Comparison of ENCODE assay signal across 8 mouse cellular contexts in genomic region chr9:28336511-28337208, GRCm38 (mm10).
DNase-seq lines count a peak whose midpoint lies in the region; ATAC-seq lines count a peak whose summit lies in the region.

No protein-coding gene starts in this region.

- no peak overlapping the region for H3K4me2 ChIP-seq in hindbrain, embryonic 11.5 days (replicated peaks; ENCODE audit: low read depth, low read length)
- H3K4me2 ChIP-seq in hindbrain, embryonic 13.5 days, result peak overlapping the region; percentile 38
- peak overlapping the region; percentile 16 for H3K4me2 ChIP-seq in midbrain, embryonic 12.5 days (replicated peaks)

- DNase-seq in hindbrain, embryonic 11.5 days (ENCODE audit: low spot score), result no peak
- no peak for DNase-seq in hindbrain, embryonic 10.5 days (ENCODE audit: low spot score)
- DNase-seq in embryo, embryonic 9.5 days (ENCODE audit: extremely low spot score), result peak; percentile 9
- DNase-seq in yolk sac, embryonic 10.5 days (ENCODE audit: low spot score), result no peak
- DNase-seq in adrenal gland, adult (ENCODE audit: inconsistent age in 2 of 2, low spot score in 1 of 2), result no peak

- no peaks in the 10 kb centered on the region; the same call in 1 of the 2 replicates for H3K4me1 ChIP-seq in hindbrain, embryonic 11.5 days (replicated peaks; ENCODE audit: control insufficient read depth, insufficient read depth, low read length)
- H3K4me1 ChIP-seq in hindbrain, embryonic 10.5 days (replicated peaks), result 0 out of 2 replicates have a peak, but pooled peaks cover 4% of the 10 kb centered on the region
- peaks cover 15% of the 10 kb centered on the region for H3K4me1 ChIP-seq in hindbrain, embryonic 13.5 days (replicated peaks)
- H3K4me1 ChIP-seq in midbrain, embryonic 12.5 days, result peaks cover 9% of the 10 kb centered on the region; the same call in 1 of the 2 replicates

- H3K36me3 ChIP-seq in hindbrain, embryonic 11.5 days (ENCODE audit: control insufficient read depth, insufficient read depth, low read length), result no peaks in the 10 kb centered on the region
- no peaks in the 10 kb centered on the region for H3K36me3 ChIP-seq in hindbrain, embryonic 10.5 days
- no peaks in the 10 kb centered on the region for H3K36me3 ChIP-seq in hindbrain, embryonic 13.5 days
- no peaks in the 10 kb centered on the region for H3K36me3 ChIP-seq in midbrain, embryonic 12.5 days

- no peak overlapping the region for H3K27ac ChIP-seq in hindbrain, embryonic 11.5 days (ENCODE audit: low read depth, low read length)
- no peak overlapping the region for H3K27ac ChIP-seq in hindbrain, embryonic 10.5 days
- peak overlapping the region; percentile 61 for H3K27ac ChIP-seq in hindbrain, embryonic 13.5 days
- no peak overlapping the region for H3K27ac ChIP-seq in midbrain, embryonic 12.5 days (replicated peaks)

- ATAC-seq in hindbrain, embryonic 11.5 days (ENCODE audit: low FRiP score), result peak; percentile 60
- ATAC-seq in hindbrain, embryonic 13.5 days (ENCODE audit: low FRiP score), result peak; percentile 83; the same call in 1 of the 2 replicates
- peak; percentile 52; the same call in 1 of the 2 replicates for ATAC-seq in midbrain, embryonic 12.5 days (ENCODE audit: low FRiP score, low read depth)
- ATAC-seq in CD4-positive, CD25-positive, alpha-beta regulatory T cell, adult 4 months, result no peak

- WGBS in hindbrain, embryonic 11.5 days, result 39% methylated on average over 10 of the region's 10 CpGs
- 43% methylated on average over 10 of the region's 10 CpGs for WGBS in hindbrain, embryonic 10.5 days
- WGBS in hindbrain, embryonic 13.5 days, result 21% methylated on average over 10 of the region's 10 CpGs
- WGBS in midbrain, embryonic 12.5 days, result 37% methylated on average over 10 of the region's 10 CpGs

- H3K27me3 ChIP-seq in hindbrain, embryonic 11.5 days (ENCODE audit: control insufficient read depth, insufficient read depth, low read length), result no peaks in the 10 kb centered on the region
- H3K27me3 ChIP-seq in hindbrain, embryonic 10.5 days (ENCODE audit: insufficient read depth, poor library complexity, severe bottlenecking), result no peaks in the 10 kb centered on the region
- H3K27me3 ChIP-seq in hindbrain, embryonic 13.5 days, result no peaks in the 10 kb centered on the region
- no peaks in the 10 kb centered on the region for H3K27me3 ChIP-seq in midbrain, embryonic 12.5 days

- no peak overlapping the region for H3K9ac ChIP-seq in hindbrain, embryonic 11.5 days (ENCODE audit: low read depth, low read length)
- H3K9ac ChIP-seq in hindbrain, embryonic 13.5 days, result no peak overlapping the region
- no peak overlapping the region for H3K9ac ChIP-seq in midbrain, embryonic 12.5 days (replicated peaks)

- no peaks in the 10 kb centered on the region for H3K9me3 ChIP-seq in hindbrain, embryonic 11.5 days (ENCODE audit: control insufficient read depth, low read length)
- no peaks in the 10 kb centered on the region for H3K9me3 ChIP-seq in hindbrain, embryonic 10.5 days
- H3K9me3 ChIP-seq in hindbrain, embryonic 13.5 days, result no peaks in the 10 kb centered on the region
- H3K9me3 ChIP-seq in midbrain, embryonic 12.5 days, result no peaks in the 10 kb centered on the region

- H3K4me3 ChIP-seq in hindbrain, embryonic 11.5 days (ENCODE audit: low read depth, low read length), result no peak overlapping the region
- no peak overlapping the region for H3K4me3 ChIP-seq in hindbrain, embryonic 10.5 days
- H3K4me3 ChIP-seq in hindbrain, embryonic 13.5 days, result peak overlapping the region; percentile 17; the same call in 1 of the 2 replicates
- no peak overlapping the region for H3K4me3 ChIP-seq in midbrain, embryonic 12.5 days
